Mouse (Mus musculus) thymus, postnatal 14 days (tissue): ENCODE results near the gene Dock10.
A peak's percentile ranks its signal among the peaks of the same experiment; 100 is the strongest.
"Not testable (repeated sequence)": the region's sequence is repeated elsewhere in the genome, so short reads cannot be mapped to it uniquely, and the experiment has no call there.

Source experiments
- DNase-seq: peaks from one replicate; pipeline ENCODE4 v3.0.0; 2021

Gene Dock10

DNA sequence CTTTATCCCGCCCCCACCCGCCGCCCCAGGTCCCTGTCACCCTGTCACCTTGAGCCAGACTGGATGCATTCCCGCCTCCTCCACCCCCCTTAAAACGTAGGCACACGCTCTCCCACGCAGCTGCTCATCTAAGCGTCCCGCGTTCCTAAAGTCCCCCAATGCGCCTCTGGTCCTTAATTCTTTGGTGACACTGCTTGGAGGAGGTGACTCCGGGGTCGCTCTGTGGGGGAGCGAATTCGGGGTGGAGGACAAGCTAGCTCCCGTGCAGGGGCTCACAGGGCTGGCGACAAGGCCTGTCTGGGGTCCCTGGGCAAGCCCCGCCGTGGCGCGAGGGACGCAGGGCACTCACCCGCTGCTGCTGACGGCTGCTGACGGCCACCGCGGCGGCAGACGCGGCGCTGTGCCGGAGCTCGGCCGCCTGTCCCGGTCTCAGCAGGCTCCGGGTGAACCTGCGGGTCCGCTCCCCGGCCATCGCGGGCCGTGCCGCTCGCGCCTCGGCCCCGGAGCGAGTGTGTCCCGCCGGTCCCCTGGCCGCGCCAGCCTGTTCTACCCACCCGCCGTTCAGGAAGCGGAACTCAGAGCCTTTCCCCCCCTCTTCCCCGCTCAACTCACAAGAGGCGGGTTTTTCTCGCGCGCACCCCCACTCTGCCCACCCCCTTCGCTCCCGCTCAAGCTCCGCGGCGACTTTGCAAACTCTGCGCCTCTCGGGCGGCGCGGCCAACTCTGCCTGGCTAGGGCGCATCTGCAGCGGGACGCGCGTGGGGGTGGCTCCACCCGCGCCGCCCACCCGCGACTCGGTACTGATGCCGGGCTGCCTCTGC is at the start of gene Dock10:
Gene Dock10 (minus strand): TSS at position 551 of the 821 bp plus-strand sequence.
- peak; percentile 90 for DNase-seq

DNA sequence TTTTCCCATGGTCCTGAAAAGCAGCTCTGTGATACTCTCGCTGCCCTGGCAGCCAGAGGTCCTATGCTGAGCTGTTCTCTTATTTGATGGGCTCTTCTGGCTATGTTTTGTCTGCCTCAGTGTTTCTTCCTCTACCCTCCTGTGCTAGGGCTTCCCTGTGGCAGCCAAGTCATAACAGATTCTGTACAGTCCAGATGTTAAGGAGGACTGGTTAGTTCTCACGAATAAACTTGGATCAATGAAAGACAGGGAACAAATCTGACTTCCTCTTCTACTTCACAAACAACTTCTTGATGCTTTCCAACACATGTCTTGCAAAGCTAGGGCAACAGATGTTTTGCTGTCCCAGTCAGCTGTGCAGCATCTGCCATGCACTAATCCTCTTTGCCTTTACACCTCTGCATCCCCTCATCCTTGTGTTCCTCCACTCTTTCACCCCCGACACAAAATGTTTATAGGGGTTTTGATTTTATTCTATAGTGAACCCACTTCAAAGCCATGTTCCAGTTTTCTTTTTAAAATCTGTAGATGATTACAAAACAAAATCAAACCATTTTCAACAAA is 48.6 kb upstream of the Dock10 start:
- no peak for DNase-seq

DNA sequence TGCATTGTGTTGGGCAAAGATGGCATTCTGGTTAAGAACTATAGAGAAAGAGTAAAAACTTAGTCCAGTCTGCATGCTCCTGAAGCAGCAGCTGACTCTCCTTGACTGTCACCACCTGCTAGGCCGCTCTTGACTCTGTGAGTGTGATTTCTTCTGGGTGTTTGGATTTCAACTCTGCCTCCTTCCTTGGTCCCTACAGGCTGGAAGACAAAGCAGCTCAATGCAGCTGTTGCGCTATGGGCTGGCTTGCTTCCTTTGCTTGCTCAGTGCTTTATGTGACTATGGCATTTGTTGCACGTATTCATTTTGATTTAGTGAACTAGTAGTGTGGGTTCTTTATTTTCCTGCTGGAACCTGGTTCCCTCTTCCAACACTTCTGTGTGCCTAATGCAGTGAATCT is 43.7 kb upstream of the Dock10 start:
- DNase-seq = no peak

DNA sequence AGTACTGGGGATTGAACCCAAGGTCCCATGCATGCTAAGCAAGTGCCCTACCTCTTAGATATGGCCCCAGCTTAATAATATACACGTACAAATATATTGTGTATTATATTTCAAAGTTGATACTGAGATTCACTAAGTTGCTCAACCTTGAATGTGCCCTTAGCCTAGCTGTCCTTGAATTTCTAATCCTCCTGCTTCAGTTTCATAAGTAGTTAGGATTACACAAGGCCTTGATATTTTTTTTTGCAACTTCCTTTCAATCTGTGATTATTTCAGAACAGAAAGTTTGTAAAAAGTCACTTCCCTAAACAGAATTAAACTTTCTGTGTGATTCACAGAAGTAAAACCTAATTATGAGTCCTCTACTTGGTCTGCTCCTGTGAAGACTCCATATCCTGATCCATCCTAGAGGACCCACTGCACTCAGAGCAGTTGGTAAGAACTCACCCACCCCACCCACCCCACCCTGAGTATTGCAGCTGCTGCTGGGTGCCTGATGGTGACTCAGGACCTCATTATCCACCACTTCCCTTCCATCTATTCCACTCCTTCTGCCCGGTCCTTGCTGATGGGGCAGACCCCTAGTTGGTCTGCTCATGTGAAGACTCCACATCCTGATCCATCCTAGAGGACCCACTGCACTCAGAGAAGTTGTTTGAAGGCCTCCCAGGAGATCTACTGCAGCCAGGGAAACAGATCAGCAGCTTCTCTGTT is 26.9 kb upstream of the Dock10 start:
- DNase-seq = no peak

DNA sequence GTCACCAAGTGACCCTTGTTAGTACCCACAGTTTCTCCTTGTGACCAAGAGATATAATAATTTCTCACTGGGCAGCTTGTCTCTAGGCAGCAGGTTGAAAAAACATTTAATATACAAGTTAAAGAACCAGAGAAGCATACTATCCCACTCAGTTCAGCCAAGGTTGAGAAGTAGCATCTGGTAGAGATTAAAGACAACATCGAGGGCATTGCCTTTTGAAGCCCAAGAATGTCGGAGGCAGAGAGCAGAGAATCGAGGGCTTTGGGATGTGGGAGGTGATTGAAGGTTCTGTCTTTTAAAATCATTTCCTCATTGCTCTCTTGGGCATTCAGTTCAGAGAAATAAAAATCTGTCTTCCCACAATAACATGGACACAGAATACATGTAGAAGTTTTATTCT is 25.8 kb upstream of the Dock10 start:
- no peak for DNase-seq

DNA sequence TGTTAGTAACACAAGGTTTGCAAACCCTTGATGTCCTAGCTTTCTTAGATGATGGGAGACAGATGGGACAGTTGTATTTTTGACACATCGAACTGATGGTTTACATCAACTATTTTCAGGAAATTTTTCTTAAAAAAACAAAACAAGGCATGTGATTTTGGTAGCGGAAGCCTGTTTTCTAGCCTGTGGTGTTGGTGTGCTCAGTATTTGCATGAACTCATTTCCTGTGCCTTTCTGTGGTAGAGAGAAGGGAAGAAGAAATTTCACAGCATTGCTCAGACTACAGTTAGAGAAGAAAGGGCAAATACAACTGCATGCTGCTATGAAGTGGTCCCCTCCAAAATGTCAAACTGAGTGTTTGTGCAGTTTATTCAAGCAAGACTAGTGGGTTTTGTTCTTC is 7.2 kb upstream of the Dock10 start:
- no peak for DNase-seq

DNA sequence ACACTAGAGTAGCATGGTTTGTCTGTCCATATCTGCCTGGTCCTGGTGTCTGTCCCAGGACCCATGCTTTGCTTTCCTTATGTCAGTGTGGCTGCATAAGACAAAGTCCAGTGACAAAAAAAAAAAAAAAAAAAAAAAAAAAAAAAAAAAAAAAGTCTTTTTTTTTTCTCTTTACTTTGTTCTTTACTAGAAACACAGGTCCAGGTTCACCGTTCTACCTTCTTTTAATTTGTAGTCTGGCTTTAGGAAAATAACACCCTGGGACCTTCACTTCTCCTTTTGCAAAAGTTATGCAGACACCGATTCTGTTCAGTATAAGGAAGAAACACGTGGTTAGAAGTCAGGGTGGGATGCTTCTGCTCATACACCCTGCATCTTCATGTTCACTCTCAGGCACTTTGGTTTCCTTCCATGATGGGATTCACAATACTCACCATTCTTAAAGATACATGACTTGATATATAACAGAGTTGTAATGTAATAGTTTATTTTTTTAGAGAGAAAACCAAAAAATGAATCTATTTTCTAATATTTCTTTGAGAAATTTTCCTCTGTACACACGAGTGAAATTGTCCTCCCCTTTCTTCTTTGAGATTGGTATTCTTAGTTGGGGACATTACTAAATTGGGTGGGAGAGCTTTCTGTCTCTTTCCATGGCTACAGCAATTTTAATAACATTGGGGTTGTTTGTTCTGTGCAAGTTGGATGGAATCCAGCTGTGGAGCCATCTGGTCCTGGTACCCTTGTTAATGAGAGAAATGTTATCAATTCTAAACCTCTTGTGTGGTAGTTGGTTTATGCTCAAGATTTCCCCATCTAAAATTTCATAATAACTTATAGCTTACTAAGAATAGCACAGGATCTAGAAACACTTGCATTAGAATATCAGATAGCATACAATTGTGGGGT is 5.0 kb upstream of the Dock10 start:
- no peak for DNase-seq

DNA sequence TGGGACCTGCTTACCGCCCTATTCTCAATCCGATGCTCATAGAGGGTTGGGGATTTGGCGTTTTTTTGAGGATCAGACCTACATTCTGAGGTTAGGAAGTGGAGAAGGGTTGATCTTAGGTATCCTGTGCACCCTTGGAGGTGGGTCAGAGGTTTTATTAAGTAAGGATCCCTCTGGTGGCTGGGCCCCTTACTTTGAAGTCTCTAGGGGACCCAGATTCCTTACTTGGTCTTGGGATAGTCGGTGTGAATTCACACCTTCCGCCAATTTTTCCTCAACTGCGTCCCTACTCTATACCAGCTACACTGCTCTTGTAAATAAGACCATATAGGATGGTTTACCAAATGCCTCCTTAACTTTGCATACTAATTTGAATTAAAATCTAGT is 464 bp upstream of the Dock10 start:
- no peak for DNase-seq

DNA sequence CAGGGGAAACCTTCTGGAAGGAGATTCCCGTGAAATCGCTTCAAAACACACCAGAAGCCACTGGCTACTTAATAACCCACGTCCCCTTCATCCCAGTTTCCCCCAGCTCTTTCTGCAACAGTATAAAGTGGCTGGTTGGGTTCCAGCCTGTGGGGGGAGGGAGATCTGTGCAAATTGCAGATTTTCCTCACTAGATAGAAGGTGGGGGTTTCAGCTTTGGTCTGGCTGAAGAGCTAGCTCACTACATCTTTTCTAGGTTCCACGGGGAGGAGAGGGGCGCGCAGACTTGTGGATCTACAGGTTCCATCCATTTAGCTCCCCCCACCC is 714 bp downstream of the Dock10 start:
- peak; percentile 29 for DNase-seq

DNA sequence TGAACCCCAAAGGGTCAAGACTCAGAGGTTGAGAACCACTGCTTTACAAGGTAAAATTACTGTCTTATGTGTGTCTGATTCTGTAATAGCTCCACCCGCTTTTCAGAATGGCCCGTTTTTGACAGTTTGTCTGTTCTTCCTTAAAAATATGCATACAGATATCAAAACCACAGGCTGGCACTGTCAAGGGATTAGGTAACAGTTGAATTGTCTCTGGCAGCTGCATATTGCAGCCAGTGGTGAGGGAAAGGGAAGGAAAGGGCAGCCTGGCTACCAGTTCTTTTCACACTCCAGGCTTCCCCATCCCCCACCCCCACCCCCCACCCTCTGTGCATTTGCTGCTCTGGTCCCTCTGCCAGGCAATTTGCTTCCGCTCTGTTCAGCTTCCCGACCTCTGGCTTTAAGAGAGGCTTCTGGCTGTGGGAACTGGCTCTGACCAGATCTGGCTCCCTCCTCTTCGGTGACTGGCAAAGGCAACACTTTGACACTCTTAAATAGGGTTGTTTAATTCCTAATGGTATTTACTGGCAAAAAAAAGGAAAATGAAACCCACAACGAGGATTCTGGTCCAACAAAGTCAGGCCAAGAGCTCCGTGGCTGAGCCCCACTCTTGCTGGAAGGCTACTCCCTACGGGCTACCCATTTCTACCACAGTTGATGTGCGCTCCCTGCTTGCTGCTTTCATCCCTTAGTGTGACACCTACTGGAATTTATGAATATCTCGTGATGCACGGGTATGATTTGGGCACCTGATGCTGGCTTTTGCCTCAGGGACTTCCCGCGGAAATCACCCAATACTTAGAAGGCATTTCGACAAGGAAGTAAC is 1.3 kb downstream of the Dock10 start:
- DNase-seq = peak; percentile 44

DNA sequence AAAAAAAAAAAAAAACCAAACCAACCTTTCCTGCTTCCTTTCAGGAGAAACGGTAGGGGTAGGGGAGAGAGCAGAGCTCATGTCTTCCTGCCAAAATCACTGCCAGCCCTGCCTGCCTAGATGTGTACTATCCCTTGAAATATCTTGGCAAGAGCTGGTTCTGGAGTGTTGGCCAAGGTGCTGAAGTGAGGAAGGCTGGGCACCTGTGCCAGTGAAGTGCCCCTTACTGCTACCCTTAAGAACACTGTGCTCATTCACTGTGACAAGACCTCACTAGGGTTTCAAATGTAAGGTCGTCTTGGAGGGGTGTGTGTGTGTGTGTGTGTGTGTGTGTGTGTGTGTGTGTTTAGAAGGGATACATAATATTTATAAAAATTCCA is 2.3 kb downstream of the Dock10 start:
- no peak for DNase-seq

DNA sequence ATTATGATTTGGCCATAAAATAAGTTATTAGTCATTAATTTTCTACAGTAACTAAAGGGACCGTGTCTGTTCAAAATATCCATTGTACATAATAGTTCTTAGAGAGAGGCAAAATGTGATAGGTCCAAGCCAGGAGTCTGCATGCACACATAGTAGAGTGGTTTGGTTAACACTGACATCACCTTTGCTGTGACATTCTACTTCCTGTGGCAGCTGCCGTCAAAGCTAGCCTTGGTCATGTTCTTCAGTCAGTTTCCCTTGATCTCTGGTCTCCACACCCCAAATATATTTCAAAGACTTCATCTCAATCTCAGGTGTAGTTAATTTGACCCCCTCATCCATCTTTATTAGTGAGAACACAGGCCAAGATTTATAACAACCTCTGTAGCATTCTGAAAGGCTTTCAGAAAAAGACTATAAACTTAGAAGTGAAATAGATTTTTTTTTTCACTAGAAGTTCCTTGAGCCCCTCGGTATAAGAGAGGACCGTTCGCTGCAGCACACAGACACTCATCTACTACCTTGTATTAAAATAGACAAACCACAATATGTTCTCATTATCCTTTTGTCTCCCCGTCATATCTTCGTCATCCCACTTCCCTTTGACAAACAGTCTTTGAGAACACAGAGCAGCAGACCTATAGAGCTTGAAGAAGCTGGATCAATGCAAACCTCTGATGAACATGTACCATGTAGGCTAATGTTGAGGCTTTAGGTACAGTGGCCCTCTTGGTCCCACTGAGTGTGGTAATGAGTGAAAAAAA is 2.8 kb downstream of the Dock10 start:
- no peak for DNase-seq

DNA sequence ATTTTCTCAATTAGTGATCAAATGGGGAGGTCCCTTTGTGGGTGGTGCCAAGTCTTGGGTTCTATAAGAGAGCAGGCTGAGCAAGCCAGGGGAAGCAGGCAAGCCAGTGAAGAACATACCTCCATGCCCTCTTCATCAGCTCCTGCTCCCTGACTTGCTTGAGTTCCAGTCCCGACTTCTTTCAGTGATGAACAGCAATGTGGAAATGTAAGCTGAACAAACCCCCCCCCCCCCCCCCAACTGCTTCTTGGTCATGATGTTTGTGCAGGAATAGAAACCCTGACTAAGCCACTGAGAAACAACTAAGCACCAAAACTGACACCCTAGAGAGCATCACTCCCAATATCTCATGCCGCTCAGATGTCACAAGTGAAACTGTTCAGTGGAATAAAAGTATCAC is 9.2 kb downstream of the Dock10 start:
- not testable (repeated sequence) for DNase-seq

DNA sequence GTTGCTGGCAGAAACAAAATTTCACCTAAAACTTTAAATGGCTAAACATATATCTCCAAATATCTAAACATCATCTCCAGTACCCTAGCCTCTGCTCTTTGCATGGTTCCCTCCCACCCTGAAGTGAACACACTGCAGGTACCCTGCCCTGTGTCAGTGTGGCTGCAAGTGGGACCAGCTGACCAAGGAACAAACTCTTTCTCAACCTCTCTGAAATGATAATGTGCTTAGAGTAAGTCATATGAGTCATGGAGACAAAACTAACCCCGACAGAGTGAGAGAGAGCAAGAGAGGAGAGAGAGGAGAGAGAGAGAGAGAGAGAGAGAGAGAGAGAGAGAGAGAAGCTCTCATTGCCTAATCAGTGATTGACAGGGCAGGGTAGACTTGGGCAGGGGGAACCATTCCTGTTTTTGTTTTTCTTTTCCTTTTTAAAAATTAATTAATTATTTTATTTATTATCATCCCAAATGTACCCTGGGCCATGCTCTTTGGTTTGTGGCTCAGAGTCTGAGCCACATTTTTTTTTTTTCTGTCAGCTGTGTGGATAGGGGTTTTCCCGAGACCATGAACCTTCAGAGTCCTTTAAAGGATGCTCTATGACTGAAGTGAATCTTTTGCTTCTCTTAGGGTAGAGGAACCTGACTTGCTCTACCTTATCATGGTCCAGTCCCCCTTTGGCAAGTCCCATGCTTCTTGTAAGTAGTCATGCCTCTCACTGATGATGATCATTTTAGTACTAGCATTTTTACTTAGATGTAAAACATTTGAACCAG is 11.4 kb downstream of the Dock10 start:
- DNase-seq = no peak

DNA sequence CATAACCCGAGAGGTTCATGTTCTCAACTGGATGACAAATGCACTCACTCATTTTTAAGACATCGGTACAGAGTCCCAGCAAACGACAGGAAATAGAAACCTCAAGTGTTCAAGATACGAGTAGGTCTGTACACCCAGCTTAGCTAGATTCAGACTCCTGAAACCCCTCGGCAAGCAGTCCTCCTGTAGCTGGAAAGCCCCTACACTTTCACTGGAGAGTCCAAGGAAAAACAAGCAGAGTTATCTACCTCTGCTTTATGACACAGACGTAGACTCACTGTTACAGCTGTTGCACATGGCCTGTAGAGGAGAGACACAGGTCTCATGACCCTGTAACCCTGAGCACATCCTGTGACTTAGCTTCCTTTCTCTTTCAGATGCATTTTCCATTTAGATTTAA is 12.1 kb downstream of the Dock10 start:
- DNase-seq = peak; percentile 20

DNA sequence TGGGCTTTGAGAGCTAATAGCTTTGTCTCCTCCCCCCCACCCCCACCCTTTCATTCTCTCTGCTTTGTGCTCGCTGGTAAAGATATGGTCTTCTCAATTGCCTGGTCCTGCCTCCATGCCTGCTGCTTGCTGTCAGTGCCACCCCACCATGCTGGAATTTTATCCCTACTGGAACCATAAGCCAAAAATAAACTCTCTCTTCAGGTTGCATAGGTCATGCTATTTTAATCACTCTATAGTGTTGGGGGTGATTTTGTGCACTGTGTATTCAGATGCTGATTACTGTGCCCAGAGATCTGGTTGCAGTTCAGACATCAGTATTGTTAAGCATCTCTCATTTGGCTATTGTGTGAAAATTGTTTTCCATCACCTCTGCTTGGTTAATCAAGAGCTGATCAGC is 18.9 kb downstream of the Dock10 start:
- no peak for DNase-seq

DNA sequence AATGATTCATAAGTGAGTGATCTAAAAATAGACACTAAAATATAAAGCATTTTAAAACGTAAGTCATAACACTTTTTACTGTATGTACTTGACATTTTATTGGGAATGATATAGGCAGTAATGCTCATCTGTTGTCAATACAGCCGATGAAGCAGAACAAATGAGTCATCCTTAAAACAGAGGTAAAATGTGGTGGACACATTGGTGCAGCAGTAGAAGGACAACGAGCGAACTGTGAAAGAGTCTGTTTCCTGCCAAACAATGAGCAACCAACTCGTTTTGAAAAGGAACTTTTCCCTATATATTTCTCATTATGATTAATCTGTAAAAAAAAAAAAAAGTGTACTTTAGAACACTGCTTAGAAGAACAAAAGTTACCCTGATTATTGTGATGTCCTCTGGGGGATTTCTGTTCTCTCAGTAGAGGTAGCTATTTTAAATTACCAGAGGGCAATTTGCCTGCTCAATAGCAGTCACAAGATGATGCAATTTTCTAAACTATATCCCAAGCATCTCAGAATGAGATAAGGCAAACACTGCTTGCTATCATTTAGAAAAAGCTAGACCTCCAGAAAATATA is 20.4 kb downstream of the Dock10 start:
- no peak for DNase-seq

DNA sequence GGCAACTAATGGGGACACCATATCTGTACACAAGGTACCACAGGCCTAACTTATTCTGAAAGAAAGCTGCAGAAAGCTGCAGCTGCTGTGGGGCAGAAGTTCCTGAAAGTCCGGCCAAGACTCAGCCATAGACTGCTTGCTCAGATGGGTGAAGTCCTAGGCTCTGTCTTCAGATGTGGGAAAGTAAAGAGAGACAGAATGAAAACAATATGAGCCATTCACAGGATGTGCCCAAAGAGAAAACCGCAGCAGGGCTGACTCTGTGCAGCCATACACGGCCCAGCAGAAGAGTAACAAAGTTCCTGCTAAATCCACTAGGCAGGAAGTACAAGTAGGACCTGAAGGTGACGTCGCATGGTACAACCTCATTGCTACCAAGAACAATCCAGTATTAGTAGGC is 27.7 kb downstream of the Dock10 start:
- peak; percentile 31 for DNase-seq

DNA sequence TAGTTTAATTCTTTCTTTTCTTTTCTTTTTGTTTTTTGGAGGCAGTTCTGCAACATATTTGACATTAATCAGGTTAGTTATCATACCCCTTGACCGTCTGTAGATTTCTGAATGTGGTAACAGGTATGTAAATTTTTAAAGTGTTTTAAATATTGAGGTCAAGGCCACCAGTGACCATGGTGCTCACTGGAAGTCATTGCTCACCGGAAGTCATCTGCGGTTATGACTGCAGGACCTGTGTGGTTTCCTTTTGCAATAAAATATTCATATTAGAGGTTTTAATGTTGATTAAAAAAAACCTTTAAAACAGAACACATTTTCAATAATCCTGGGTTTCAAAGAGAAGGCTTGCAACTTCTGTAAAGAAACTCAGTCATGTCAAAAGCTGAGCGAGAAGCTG is 28.2 kb downstream of the Dock10 start:
- DNase-seq = no peak

DNA sequence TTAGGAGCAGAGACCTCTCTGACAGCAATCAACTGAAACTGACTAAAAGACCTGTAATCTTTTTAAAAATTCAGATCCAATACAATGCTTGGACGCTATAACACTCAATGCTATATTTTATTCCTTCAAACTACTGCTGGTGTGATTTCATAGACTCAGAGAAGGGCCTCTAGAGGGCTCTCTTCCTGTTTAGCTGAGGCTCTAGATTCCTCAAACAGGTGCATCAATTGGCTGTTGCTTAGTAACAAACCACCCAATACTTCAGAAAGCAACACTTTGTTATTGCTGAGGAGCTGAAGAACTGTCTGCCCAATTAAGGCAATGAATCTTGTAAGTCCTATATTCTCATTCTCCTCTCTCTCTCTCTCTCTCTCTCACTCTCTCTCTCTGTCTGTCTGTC is 30.1 kb downstream of the Dock10 start:
- DNase-seq = peak; percentile 70
